Mouse (Mus musculus) liver, adult 2 months (tissue): Measurements from ENCODE around the gene Gm37240. TPM values are rescaled to one million over a fixed set of nuclear protein-coding genes. Genes with fewer than 3 reads are reported as not detected.

ENCODE experiments used
- DNase-seq: peaks from one replicate; pipeline ENCODE4 v3.0.0-alpha.2; 2011; ENCODE audit warnings: low read depth, low spot score; ENCODE audit errors: extremely low read depth
- H3K27ac ChIP-seq: fragments of 200-500 bp; replicated peaks from 2 replicates; pipeline ENCODE4 v1.5.1; 2012; ENCODE audit warnings: low read depth, mild to moderate bottlenecking, control low read depth, inconsistent platforms, low read length; ENCODE audit not compliant: insufficient read depth
- H3K27me3 ChIP-seq: fragments of 200-500 bp; 2 replicates; pipeline ENCODE4 v1.6.1; 2012; ENCODE audit warnings: mild to moderate bottlenecking, moderate library complexity, low read length, inconsistent platforms; ENCODE audit not compliant: control insufficient read depth, insufficient read depth
- H3K36me3 ChIP-seq: fragments of 200-500 bp; 2 replicates; pipeline ENCODE4 v1.6.1; 2012; ENCODE audit warnings: low read length, inconsistent platforms; ENCODE audit not compliant: control insufficient read depth, insufficient read depth
- H3K4me1 ChIP-seq: fragments of 200-500 bp; 2 replicates; pipeline ENCODE4 v1.6.1; 2011; ENCODE audit warnings: low read length; ENCODE audit not compliant: control insufficient read depth, insufficient read depth
- H3K4me3 ChIP-seq: fragments of 200-500 bp; 2 replicates; pipeline ENCODE4 v1.5.1; 2011; ENCODE audit warnings: low read depth, mild to moderate bottlenecking, control low read depth, low read length, moderate library complexity; ENCODE audit not compliant: insufficient read depth
- H3K79me2 ChIP-seq: fragments of 200-500 bp; 2 replicates; pipeline ENCODE4 v1.6.1; 2012; ENCODE audit warnings: inconsistent platforms, mild to moderate bottlenecking, low read length, moderate library complexity; ENCODE audit not compliant: control insufficient read depth, insufficient read depth
- H3K9ac ChIP-seq: fragments of 200-500 bp; 2 replicates; pipeline ENCODE4 v1.6.1; 2012; ENCODE audit warnings: low read depth, mild to moderate bottlenecking, control low read depth, inconsistent platforms, low read length
- CTCF ChIP-seq: fragments of 200-500 bp; IDR thresholded peaks from 2 replicates; pipeline ENCODE4 v1.5.1; 2011; ENCODE audit warnings: low read depth, low read length, control low read depth
- POLR2A ChIP-seq: fragments of 200-500 bp; IDR thresholded peaks from 2 replicates; pipeline ENCODE4 v1.6.1; 2011; ENCODE audit warnings: low read length, control low read depth; ENCODE audit not compliant: insufficient read depth; ENCODE audit errors: extremely low read depth
- WGBS: fragments of 180-500 bp; shearing (Covaris S2); methylation state at CpG from one replicate; pipeline ENCODE4 v1.1.7; 2018; 5-methylcytosine and 5-hydroxymethylcytosine counted together
- polyA plus RNA-seq: library from polyadenylated mRNA; depleted of rRNA; stranded (reverse); fragments of >200 nt; gene quantifications from 2 replicates; pipeline ENCODE4 v1.2.3, GENCODE M21; 2012
- total RNA-seq: library from RNA; depleted of rRNA; stranded (reverse); fragments of >200 nt; gene quantifications from 2 replicates; pipeline ENCODE4 v1.2.3, GENCODE M21; 2014

Gm37240 gene
- total and polyA plus RNA-seq, 2 experiments: 2.2 to 6.9 TPM

GRCm38 (mm10) chr3:85659681-85660080 lies 227.6 kb downstream of the Gm37240 start:
- no peak for DNase-seq
- no peak for TF ChIP-seq POLR2A
- TF ChIP-seq CTCF: no peak
- H3K79me2 ChIP-seq: no peaks in the 10 kb centered on the region
- H3K4me1 ChIP-seq: no peaks in the 10 kb centered on the region
- H3K36me3 ChIP-seq: peaks cover 3% of the 10 kb centered on the region; the same call in 1 of the 2 replicates
- H3K4me3 ChIP-seq: no peak overlapping the region
- H3K27ac ChIP-seq: no peak overlapping the region
- H3K27me3 ChIP-seq: no peaks in the 10 kb centered on the region
- H3K9ac ChIP-seq: no peak overlapping the region
- WGBS: 89% methylated on average over 7 of the region's 7 CpGs

GRCm38 (mm10) chr3:85655538-85655937 lies 231.8 kb downstream of the Gm37240 start:
- TF ChIP-seq POLR2A: no peak
- TF ChIP-seq CTCF: no peak
- Histone ChIP-seq H3K9ac (no peak overlapping the region), H3K36me3 (peaks cover 10% of the 10 kb centered on the region), H3K27me3 (no peaks in the 10 kb centered on the region), H3K4me3 (no peak overlapping the region), H3K79me2 (no peaks in the 10 kb centered on the region), H3K27ac (no peak overlapping the region), H3K4me1 (no peaks in the 10 kb centered on the region)
- 92% methylated on average over 3 of the region's 3 CpGs for WGBS
- no peak for DNase-seq

GRCm38 (mm10) chr3:85652727-85653665 lies 234.3 kb downstream of the Gm37240 start:
- Histone ChIP-seq H3K27ac (no peak overlapping the region), H3K4me3 (no peak overlapping the region), H3K36me3 (peaks cover 10% of the 10 kb centered on the region), H3K27me3 (no peaks in the 10 kb centered on the region), H3K9ac (no peak overlapping the region), H3K79me2 (no peaks in the 10 kb centered on the region), H3K4me1 (no peaks in the 10 kb centered on the region)
- 72% methylated on average over 4 of the region's 4 CpGs for WGBS
- TF ChIP-seq POLR2A (no peak), CTCF (no peak)
- no peak for DNase-seq

GRCm38 (mm10) chr3:85649176-85649575 lies 238.1 kb downstream of the Gm37240 start:
- TF ChIP-seq POLR2A (no peak), CTCF (no peak)
- WGBS: 95% methylated on average over 4 of the region's 4 CpGs
- Histone ChIP-seq H3K4me3 (no peak overlapping the region), H3K27ac (no peak overlapping the region), H3K36me3 (peaks cover 6% of the 10 kb centered on the region), H3K4me1 (no peaks in the 10 kb centered on the region), H3K79me2 (no peaks in the 10 kb centered on the region), H3K9ac (no peak overlapping the region), H3K27me3 (no peaks in the 10 kb centered on the region)
- no peak for DNase-seq

GRCm38 (mm10) chr3:85645517-85646004 lies 241.8 kb downstream of the Gm37240 start:
- Histone ChIP-seq H3K4me1 (no peaks in the 10 kb centered on the region), H3K4me3 (no peak overlapping the region), H3K27me3 (no peaks in the 10 kb centered on the region), H3K79me2 (no peaks in the 10 kb centered on the region), H3K27ac (no peak overlapping the region), H3K36me3 (no peaks in the 10 kb centered on the region; the same call in 1 of the 2 replicates), H3K9ac (no peak overlapping the region)
- WGBS: 93% methylated on average over 7 of the region's 7 CpGs
- no peak for DNase-seq
- TF ChIP-seq CTCF: no peak
- no peak for TF ChIP-seq POLR2A

GRCm38 (mm10) chr3:85644814-85645213 lies 242.5 kb downstream of the Gm37240 start:
- no peak for DNase-seq
- no peak for TF ChIP-seq POLR2A
- TF ChIP-seq CTCF: no peak
- Histone ChIP-seq H3K4me1 (no peaks in the 10 kb centered on the region), H3K27me3 (no peaks in the 10 kb centered on the region), H3K4me3 (no peak overlapping the region), H3K79me2 (no peaks in the 10 kb centered on the region), H3K27ac (no peak overlapping the region), H3K36me3 (no peaks in the 10 kb centered on the region; the same call in 1 of the 2 replicates), H3K9ac (no peak overlapping the region)
- WGBS: 100% methylated on average over 3 of the region's 3 CpGs
